Mouse (Mus musculus) hindbrain, embryonic 16.5 days (tissue): Measurements from ENCODE around the gene Stard13. TPM values are rescaled to one million over a fixed set of nuclear protein-coding genes. Genes with fewer than 3 reads are reported as not detected.

Source experiments
- ATAC-seq: fragments of 200-750 bp; cut with Nextera tagmentation; 2 replicates; pipeline ENCODE4 v1.8.0; 2017; ENCODE audit warnings: moderate TSS enrichment, moderate library complexity
- H3K27ac ChIP-seq: fragments of 300-500 bp; sonication (generic); 2 replicates; pipeline ENCODE4 v1.5.1; 2014; ENCODE audit warnings: low read depth, mild to moderate bottlenecking, control low read depth, low read length, moderate library complexity
- H3K27me3 ChIP-seq: fragments of 300-500 bp; sonication (generic); replicated peaks from 2 replicates; pipeline ENCODE4 v1.6.1; 2014; ENCODE audit warnings: low read length; ENCODE audit not compliant: control insufficient read depth, insufficient read depth
- H3K36me3 ChIP-seq: fragments of 300-500 bp; sonication (generic); 2 replicates; pipeline ENCODE4 v1.6.1; 2014; ENCODE audit warnings: mild to moderate bottlenecking, low read length, moderate library complexity, mixed read lengths; ENCODE audit not compliant: control insufficient read depth, insufficient read depth
- H3K4me1 ChIP-seq: fragments of 300-500 bp; sonication (generic); 2 replicates; pipeline ENCODE4 v1.6.1; 2014; ENCODE audit warnings: low read depth, low read length; ENCODE audit not compliant: control insufficient read depth, insufficient read depth
- H3K4me2 ChIP-seq: fragments of 300-500 bp; sonication (generic); 2 replicates; pipeline ENCODE4 v1.6.1; 2014; ENCODE audit warnings: mild to moderate bottlenecking, low read length, control low read depth, moderate library complexity
- H3K4me3 ChIP-seq: fragments of 300-500 bp; sonication (generic); 2 replicates; pipeline ENCODE4 v1.5.1; 2014; ENCODE audit warnings: mild to moderate bottlenecking, low read length, control low read depth, moderate library complexity
- H3K9ac ChIP-seq: fragments of 300-500 bp; sonication (generic); 2 replicates; pipeline ENCODE4 v1.6.1; 2014; ENCODE audit warnings: low read depth, mild to moderate bottlenecking, control low read depth, low read length, moderate library complexity
- H3K9me3 ChIP-seq: fragments of 300-500 bp; sonication (generic); 2 replicates; pipeline ENCODE4 v1.6.1; 2014; ENCODE audit warnings: mild to moderate bottlenecking, low read length, moderate library complexity; ENCODE audit not compliant: control insufficient read depth
- WGBS: fragments of 180-500 bp; shearing (Covaris S2); extraction: QIAGEN DNeasy Blood & Tissue Kit; methylation state at CpG from one replicate; pipeline ENCODE4 v1.1.7; 2014; 5-methylcytosine and 5-hydroxymethylcytosine counted together
- polyA plus RNA-seq: library from polyadenylated mRNA; unstranded; fragments of >200 nt; fragmentation: Nextera tagmentation; extraction: Ambion mirVana; gene quantifications from 2 replicates; pipeline ENCODE4 v1.2.1, GENCODE M21; 2015

The Stard13 gene
- polyA plus RNA-seq, 1 experiment from 2014 or later, result 6.1 TPM

DNA sequence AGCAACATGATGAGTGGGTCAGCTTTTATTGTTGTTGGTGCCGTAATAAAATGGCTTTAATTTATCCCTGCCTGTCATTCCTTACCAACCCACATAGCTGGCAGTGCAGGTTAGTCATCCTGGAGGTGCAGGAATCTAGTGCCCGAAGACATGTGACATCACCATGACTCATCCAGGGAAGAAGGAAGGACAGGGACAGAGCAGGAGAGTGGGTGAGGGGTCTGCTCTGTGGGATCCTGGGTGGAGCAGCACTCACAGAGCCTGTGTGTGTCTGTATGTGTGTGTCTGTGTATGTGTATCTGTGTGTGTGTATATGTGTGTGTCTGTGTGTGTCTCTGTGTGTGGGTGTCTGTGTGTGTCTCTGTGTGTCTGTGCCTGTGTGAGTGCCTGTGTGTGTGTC is 237.1 kb downstream of the Stard13 start:
- no peak overlapping the region for H3K4me2 ChIP-seq
- no peak overlapping the region for H3K27ac ChIP-seq
- H3K36me3 ChIP-seq, result no peaks in the 10 kb centered on the region
- H3K27me3 ChIP-seq, result no peaks in the 10 kb centered on the region
- no peaks in the 10 kb centered on the region; the same call in 1 of the 2 replicates for H3K9me3 ChIP-seq
- H3K4me3 ChIP-seq, result no peak overlapping the region
- no peak for ATAC-seq
- WGBS, result 78% methylated on average over 2 of the region's 2 CpGs
- no peak overlapping the region for H3K9ac ChIP-seq
- H3K4me1 ChIP-seq, result no peaks in the 10 kb centered on the region

DNA sequence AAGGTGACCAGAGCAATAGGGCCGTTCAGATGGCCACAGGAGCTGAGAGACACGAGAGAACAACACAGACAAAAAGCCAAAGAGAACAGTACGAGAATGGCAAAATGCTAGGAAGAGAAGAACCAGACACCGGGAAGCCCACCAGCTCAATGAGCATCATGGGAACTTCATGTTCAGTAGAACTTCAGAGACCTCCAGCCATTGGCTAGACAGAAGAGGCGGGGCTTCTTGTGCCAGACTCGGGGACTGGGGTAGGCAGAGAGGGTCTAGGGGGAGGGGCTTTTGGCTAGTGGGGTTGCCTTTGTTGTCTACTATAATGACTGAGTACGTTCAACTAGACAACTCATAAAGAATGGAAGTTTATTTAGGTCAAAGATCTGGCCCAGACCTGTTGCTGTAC is 239.5 kb downstream of the Stard13 start:
- H3K9ac ChIP-seq, result no peak overlapping the region
- ATAC-seq, result no peak
- no peak overlapping the region for H3K27ac ChIP-seq
- no peaks in the 10 kb centered on the region for H3K36me3 ChIP-seq
- H3K4me3 ChIP-seq, result no peak overlapping the region
- no peaks in the 10 kb centered on the region for H3K27me3 ChIP-seq
- no peaks in the 10 kb centered on the region; the same call in 1 of the 2 replicates for H3K9me3 ChIP-seq
- 90% methylated on average over 7 of the region's 7 CpGs for WGBS
- no peaks in the 10 kb centered on the region for H3K4me1 ChIP-seq
- no peak overlapping the region for H3K4me2 ChIP-seq

Other genes starting within 250 kb of the Stard13 start
- gene Gm42906, start 194.3 kb upstream of the Stard13 start, polyA plus RNA-seq, result not detected in 2 replicates